Mouse (Mus musculus) hindbrain, embryonic 16.5 days (tissue): ENCODE results near the gene Socs2. TPM values are rescaled to one million over a fixed set of nuclear protein-coding genes. Genes with fewer than 3 reads are reported as not detected.
A peak's percentile ranks its signal among the peaks of the same experiment; 100 is the strongest.

ENCODE experiments used
- ATAC-seq: fragments of 200-750 bp; cut with Nextera tagmentation; 2 replicates; pipeline ENCODE4 v1.8.0; 2017; ENCODE audit warnings: moderate TSS enrichment, moderate library complexity
- H3K27ac ChIP-seq: fragments of 300-500 bp; sonication (generic); 2 replicates; pipeline ENCODE4 v1.5.1; 2014; ENCODE audit warnings: low read depth, mild to moderate bottlenecking, control low read depth, low read length, moderate library complexity
- H3K27me3 ChIP-seq: fragments of 300-500 bp; sonication (generic); replicated peaks from 2 replicates; pipeline ENCODE4 v1.6.1; 2014; ENCODE audit warnings: low read length; ENCODE audit not compliant: control insufficient read depth, insufficient read depth
- H3K36me3 ChIP-seq: fragments of 300-500 bp; sonication (generic); 2 replicates; pipeline ENCODE4 v1.6.1; 2014; ENCODE audit warnings: mild to moderate bottlenecking, low read length, moderate library complexity, mixed read lengths; ENCODE audit not compliant: control insufficient read depth, insufficient read depth
- H3K4me1 ChIP-seq: fragments of 300-500 bp; sonication (generic); 2 replicates; pipeline ENCODE4 v1.6.1; 2014; ENCODE audit warnings: low read depth, low read length; ENCODE audit not compliant: control insufficient read depth, insufficient read depth
- H3K4me2 ChIP-seq: fragments of 300-500 bp; sonication (generic); 2 replicates; pipeline ENCODE4 v1.6.1; 2014; ENCODE audit warnings: mild to moderate bottlenecking, low read length, control low read depth, moderate library complexity
- H3K4me3 ChIP-seq: fragments of 300-500 bp; sonication (generic); 2 replicates; pipeline ENCODE4 v1.5.1; 2014; ENCODE audit warnings: mild to moderate bottlenecking, low read length, control low read depth, moderate library complexity
- H3K9ac ChIP-seq: fragments of 300-500 bp; sonication (generic); 2 replicates; pipeline ENCODE4 v1.6.1; 2014; ENCODE audit warnings: low read depth, mild to moderate bottlenecking, control low read depth, low read length, moderate library complexity
- H3K9me3 ChIP-seq: fragments of 300-500 bp; sonication (generic); 2 replicates; pipeline ENCODE4 v1.6.1; 2014; ENCODE audit warnings: mild to moderate bottlenecking, low read length, moderate library complexity; ENCODE audit not compliant: control insufficient read depth
- WGBS: fragments of 180-500 bp; shearing (Covaris S2); extraction: QIAGEN DNeasy Blood & Tissue Kit; methylation state at CpG from one replicate; pipeline ENCODE4 v1.1.7; 2014; 5-methylcytosine and 5-hydroxymethylcytosine counted together
- polyA plus RNA-seq: library from polyadenylated mRNA; unstranded; fragments of >200 nt; fragmentation: Nextera tagmentation; extraction: Ambion mirVana; gene quantifications from 2 replicates; pipeline ENCODE4 v1.2.1, GENCODE M21; 2015

The Socs2 gene
- polyA plus RNA-seq, 1 experiment from 2014 or later: 122 TPM

- Histone ChIP-seq H3K9ac (no peak overlapping the region), H3K4me2 (no peak overlapping the region), H3K4me1 (no peaks in the 10 kb centered on the region), H3K27ac (no peak overlapping the region), H3K27me3 (no peaks in the 10 kb centered on the region), H3K36me3 (no peaks in the 10 kb centered on the region), H3K9me3 (no peaks in the 10 kb centered on the region), H3K4me3 (no peak overlapping the region)
- no peak for ATAC-seq
- 85% methylated on average over 9 of the region's 9 CpGs for WGBS
Observed at GRCm38 (mm10) chr10:95367661-95368089, 49.3 kb downstream of the Socs2 start.

- ATAC-seq: no peak
- Histone ChIP-seq H3K4me1 (no peaks in the 10 kb centered on the region), H3K27ac (no peak overlapping the region), H3K27me3 (no peaks in the 10 kb centered on the region), H3K4me3 (no peak overlapping the region), H3K9ac (no peak overlapping the region), H3K36me3 (no peaks in the 10 kb centered on the region), H3K4me2 (no peak overlapping the region), H3K9me3 (no peaks in the 10 kb centered on the region)
- 70% methylated on average over 7 of the region's 7 CpGs for WGBS
Observed at GRCm38 (mm10) chr10:95367241-95367640, 49.7 kb downstream of the Socs2 start.

- WGBS: 21% methylated on average over 2 of the region's 2 CpGs
- H3K27ac ChIP-seq: no peak overlapping the region
- no peaks in the 10 kb centered on the region for H3K4me1 ChIP-seq
- H3K27me3 ChIP-seq: no peaks in the 10 kb centered on the region
- no peak overlapping the region for H3K9ac ChIP-seq
- no peaks in the 10 kb centered on the region for H3K9me3 ChIP-seq
- no peaks in the 10 kb centered on the region for H3K36me3 ChIP-seq
- ATAC-seq: no peak
- H3K4me2 ChIP-seq: no peak overlapping the region
- H3K4me3 ChIP-seq: no peak overlapping the region
Observed at GRCm38 (mm10) chr10:95362326-95362725, 54.7 kb downstream of the Socs2 start.

GRCm38 (mm10) chr10:95361260-95361841 lies 55.6 kb downstream of the Socs2 start:
- Histone ChIP-seq H3K36me3 (no peaks in the 10 kb centered on the region), H3K27me3 (no peaks in the 10 kb centered on the region), H3K27ac (no peak overlapping the region), H3K9ac (no peak overlapping the region), H3K4me2 (no peak overlapping the region), H3K4me3 (no peak overlapping the region), H3K9me3 (no peaks in the 10 kb centered on the region), H3K4me1 (no peaks in the 10 kb centered on the region)
- no peak for ATAC-seq
- WGBS: 90% methylated on average over 12 of the region's 12 CpGs

GRCm38 (mm10) chr10:95360048-95360447 lies 56.9 kb downstream of the Socs2 start:
- Histone ChIP-seq H3K9ac (no peak overlapping the region), H3K4me1 (peaks cover 4% of the 10 kb centered on the region; the same call in 1 of the 2 replicates), H3K4me3 (no peak overlapping the region), H3K4me2 (no peak overlapping the region), H3K9me3 (no peaks in the 10 kb centered on the region), H3K27ac (no peak overlapping the region), H3K36me3 (no peaks in the 10 kb centered on the region), H3K27me3 (no peaks in the 10 kb centered on the region)
- 94% methylated on average over 5 of the region's 5 CpGs for WGBS
- no peak for ATAC-seq

GRCm38 (mm10) chr10:95357721-95358120 lies 59.3 kb downstream of the Socs2 start:
- Histone ChIP-seq H3K27me3 (no peaks in the 10 kb centered on the region), H3K9ac (no peak overlapping the region), H3K36me3 (no peaks in the 10 kb centered on the region), H3K27ac (no peak overlapping the region), H3K4me2 (no peak overlapping the region), H3K4me1 (peaks cover 4% of the 10 kb centered on the region; the same call in 1 of the 2 replicates), H3K9me3 (peaks cover under 1% of the 10 kb centered on the region; the same call in 1 of the 2 replicates), H3K4me3 (no peak overlapping the region)
- 87% methylated on average over 3 of the region's 3 CpGs for WGBS
- ATAC-seq: no peak

- peaks cover 4% of the 10 kb centered on the region; the same call in 1 of the 2 replicates for H3K4me1 ChIP-seq
- H3K27ac ChIP-seq: no peak overlapping the region
- WGBS: 77% methylated on average over 7 of the region's 7 CpGs
- no peak for ATAC-seq
- peaks cover 4% of the 10 kb centered on the region; the same call in 1 of the 2 replicates for H3K9me3 ChIP-seq
- no peak overlapping the region for H3K4me2 ChIP-seq
- no peak overlapping the region for H3K4me3 ChIP-seq
- H3K9ac ChIP-seq: no peak overlapping the region
- no peaks in the 10 kb centered on the region for H3K36me3 ChIP-seq
- no peaks in the 10 kb centered on the region for H3K27me3 ChIP-seq
Observed at GRCm38 (mm10) chr10:95356711-95357110, 60.3 kb downstream of the Socs2 start.

GRCm38 (mm10) chr10:95355678-95356268 lies 61.2 kb downstream of the Socs2 start:
- Histone ChIP-seq H3K4me1 (peaks cover 4% of the 10 kb centered on the region; the same call in 1 of the 2 replicates), H3K27me3 (no peaks in the 10 kb centered on the region), H3K9ac (no peak overlapping the region), H3K36me3 (no peaks in the 10 kb centered on the region), H3K4me3 (no peak overlapping the region), H3K4me2 (no peak overlapping the region), H3K27ac (no peak overlapping the region), H3K9me3 (peaks cover 4% of the 10 kb centered on the region; the same call in 1 of the 2 replicates)
- 34% methylated on average over 6 of the region's 6 CpGs for WGBS
- ATAC-seq: peak; percentile 77

GRCm38 (mm10) chr10:95354673-95355072 lies 62.3 kb downstream of the Socs2 start:
- Histone ChIP-seq H3K4me3 (no peak overlapping the region), H3K9me3 (peaks cover 7% of the 10 kb centered on the region; the same call in 1 of the 2 replicates), H3K9ac (no peak overlapping the region), H3K27me3 (no peaks in the 10 kb centered on the region), H3K36me3 (no peaks in the 10 kb centered on the region), H3K27ac (no peak overlapping the region), H3K4me2 (no peak overlapping the region), H3K4me1 (peaks cover 4% of the 10 kb centered on the region; the same call in 1 of the 2 replicates)
- no peak for ATAC-seq
